Mouse (Mus musculus) kidney, embryonic 15.5 days (tissue): Measurements from ENCODE around the gene Ddias. TPM values are rescaled to one million over a fixed set of nuclear protein-coding genes. Genes with fewer than 3 reads are reported as not detected.

ENCODE experiments used
- ATAC-seq: fragments of 200-750 bp; cut with Nextera tagmentation; replicated peaks from 2 replicates; pipeline ENCODE4 v1.8.0; 2017; ENCODE audit warnings: moderate TSS enrichment; ENCODE audit not compliant: low FRiP score
- H3K27ac ChIP-seq: fragments of 300-500 bp; sonication (generic); 2 replicates; pipeline ENCODE4 v1.5.1; 2015; ENCODE audit warnings: mild to moderate bottlenecking, inconsistent platforms
- H3K27me3 ChIP-seq: fragments of 300-500 bp; sonication (generic); 2 replicates; pipeline ENCODE4 v1.6.1; 2015; ENCODE audit warnings: inconsistent platforms
- H3K36me3 ChIP-seq: fragments of 300-500 bp; sonication (generic); 2 replicates; pipeline ENCODE4 v1.6.1; 2015; ENCODE audit warnings: inconsistent platforms
- H3K4me1 ChIP-seq: fragments of 300-500 bp; sonication (generic); 2 replicates; pipeline ENCODE4 v1.6.1; 2015; ENCODE audit warnings: inconsistent platforms
- H3K4me2 ChIP-seq: fragments of 300-500 bp; sonication (generic); 2 replicates; pipeline ENCODE4 v1.6.1; 2015; ENCODE audit warnings: moderate library complexity, mild to moderate bottlenecking, inconsistent platforms
- H3K4me3 ChIP-seq: fragments of 300-500 bp; sonication (generic); replicated peaks from 2 replicates; pipeline ENCODE4 v1.5.1; 2015; ENCODE audit warnings: mild to moderate bottlenecking, inconsistent platforms
- H3K9ac ChIP-seq: fragments of 300-500 bp; sonication (generic); 2 replicates; pipeline ENCODE4 v1.6.1; 2015; ENCODE audit warnings: mild to moderate bottlenecking, inconsistent platforms
- H3K9me3 ChIP-seq: fragments of 300-500 bp; sonication (generic); replicated peaks from 2 replicates; pipeline ENCODE4 v1.6.1; 2016; ENCODE audit warnings: inconsistent platforms
- WGBS: fragments of 180-500 bp; shearing (Covaris S2); methylation state at CpG from one replicate; pipeline ENCODE4 v1.1.7; 2015; ENCODE audit warnings: mixed read lengths; 5-methylcytosine and 5-hydroxymethylcytosine counted together
- polyA plus RNA-seq: library from polyadenylated mRNA; unstranded; fragments of >200 nt; fragmentation: Nextera tagmentation; extraction: Ambion mirVana; gene quantifications from 2 replicates; pipeline ENCODE4 v1.2.1, GENCODE M21; 2015

The Ddias gene
- polyA plus RNA-seq, 1 experiment from 2014 or later: 12.2 TPM

GRCm38 (mm10) chr7:92884998-92885660 is 11.1 kb upstream of the Ddias start:
- Histone ChIP-seq H3K9me3 (no peaks in the 10 kb centered on the region), H3K27me3 (no peaks in the 10 kb centered on the region), H3K4me3 (no peak overlapping the region), H3K9ac (no peak overlapping the region), H3K36me3 (no peaks in the 10 kb centered on the region), H3K27ac (no peak overlapping the region), H3K4me1 (no peaks in the 10 kb centered on the region), H3K4me2 (no peak overlapping the region)
- WGBS: 74% methylated on average over 6 of the region's 6 CpGs
- ATAC-seq: no peak

- 0 out of 2 replicates have a peak, but pooled peaks have one; percentile 26 for ATAC-seq
- Histone ChIP-seq H3K27me3 (no peaks in the 10 kb centered on the region), H3K27ac (no peak overlapping the region), H3K4me1 (no peaks in the 10 kb centered on the region), H3K4me3 (no peak overlapping the region), H3K36me3 (no peaks in the 10 kb centered on the region), H3K9ac (no peak overlapping the region), H3K9me3 (no peaks in the 10 kb centered on the region), H3K4me2 (no peak overlapping the region)
- WGBS: 90% methylated on average over 9 of the region's 9 CpGs
Observed at GRCm38 (mm10) chr7:92883850-92884716, 10.0 kb upstream of the Ddias start.

- no peak for ATAC-seq
- Histone ChIP-seq H3K9ac (no peak overlapping the region), H3K36me3 (no peaks in the 10 kb centered on the region), H3K4me2 (no peak overlapping the region), H3K9me3 (no peaks in the 10 kb centered on the region), H3K4me3 (no peak overlapping the region), H3K4me1 (peaks cover 20% of the 10 kb centered on the region), H3K27ac (no peak overlapping the region), H3K27me3 (no peaks in the 10 kb centered on the region)
- 75% methylated on average over 7 of the region's 7 CpGs for WGBS
Observed at GRCm38 (mm10) chr7:92878575-92879285, 4.7 kb upstream of the Ddias start.

GRCm38 (mm10) chr7:92876538-92876937 is 2.5 kb upstream of the Ddias start:
- no peak for ATAC-seq
- Histone ChIP-seq H3K9ac (peak overlapping the region; percentile 29; the same call in 1 of the 2 replicates), H3K4me3 (peak overlapping the region; percentile 74), H3K9me3 (no peaks in the 10 kb centered on the region), H3K4me2 (peak overlapping the region; percentile 85), H3K4me1 (peaks cover 26% of the 10 kb centered on the region), H3K27ac (peak overlapping the region; percentile 99), H3K36me3 (no peaks in the 10 kb centered on the region), H3K27me3 (no peaks in the 10 kb centered on the region)
- WGBS: 10% methylated on average over 7 of the region's 7 CpGs

- no peak for ATAC-seq
- H3K4me2 ChIP-seq: peak overlapping the region; percentile 85
- H3K4me1 ChIP-seq: peaks cover 26% of the 10 kb centered on the region
- 22% methylated on average over 3 of the region's 3 CpGs for WGBS
- no peaks in the 10 kb centered on the region for H3K9me3 ChIP-seq
- H3K9ac ChIP-seq: peak overlapping the region; percentile 2; the same call in 1 of the 2 replicates
- H3K4me3 ChIP-seq: peak overlapping the region; percentile 74
- H3K27me3 ChIP-seq: no peaks in the 10 kb centered on the region
- peak overlapping the region; percentile 99 for H3K27ac ChIP-seq
- H3K36me3 ChIP-seq: no peaks in the 10 kb centered on the region
Observed at GRCm38 (mm10) chr7:92876066-92876465, 2.0 kb upstream of the Ddias start.

GRCm38 (mm10) chr7:92874761-92875408 is 838 bp upstream of the Ddias start:
- H3K9me3 ChIP-seq: no peaks in the 10 kb centered on the region
- peak overlapping the region; percentile 74 for H3K4me3 ChIP-seq
- ATAC-seq: peak; percentile 93
- H3K36me3 ChIP-seq: no peaks in the 10 kb centered on the region
- H3K27me3 ChIP-seq: no peaks in the 10 kb centered on the region
- H3K9ac ChIP-seq: peak overlapping the region; percentile 70
- H3K4me2 ChIP-seq: peak overlapping the region; percentile 85
- H3K4me1 ChIP-seq: peaks cover 26% of the 10 kb centered on the region
- whole genome bisulfite sequencing: 0% methylated on average over 29 of the region's 29 CpGs
- peak overlapping the region; percentile 99 for H3K27ac ChIP-seq

- H3K4me2 ChIP-seq: no peak overlapping the region
- ATAC-seq: no peak
- WGBS: 89% methylated on average over 4 of the region's 4 CpGs
Observed at GRCm38 (mm10) chr7:92871596-92871995, 2.5 kb downstream of the Ddias start.

GRCm38 (mm10) chr7:92870161-92870560 is 3.9 kb downstream of the Ddias start:
- Histone ChIP-seq H3K36me3 (no peaks in the 10 kb centered on the region), H3K4me2 (no peak overlapping the region), H3K27me3 (no peaks in the 10 kb centered on the region), H3K9me3 (no peaks in the 10 kb centered on the region), H3K9ac (no peak overlapping the region), H3K4me3 (no peak overlapping the region), H3K4me1 (peaks cover 7% of the 10 kb centered on the region), H3K27ac (no peak overlapping the region)
- 73% methylated on average over 3 of the region's 3 CpGs for WGBS
- ATAC-seq: no peak

More at GRCm38 (mm10) chr7:92871596-92871995, 2.5 kb downstream of the Ddias start:
- no peak overlapping the region for H3K4me3 ChIP-seq
- H3K36me3 ChIP-seq: no peaks in the 10 kb centered on the region
- H3K4me1 ChIP-seq: peaks cover 15% of the 10 kb centered on the region
- no peak overlapping the region for H3K27ac ChIP-seq
- H3K27me3 ChIP-seq: no peaks in the 10 kb centered on the region
- no peaks in the 10 kb centered on the region for H3K9me3 ChIP-seq
- H3K9ac ChIP-seq: no peak overlapping the region

- peaks cover 10% of the 10 kb centered on the region; the same call in 1 of the 2 replicates for H3K36me3 ChIP-seq
- no peak overlapping the region for H3K4me2 ChIP-seq
- H3K4me1 ChIP-seq: no peaks in the 10 kb centered on the region
- WGBS: 28% methylated on average over 2 of the region's 2 CpGs
- no peak for ATAC-seq
- no peak overlapping the region for H3K4me3 ChIP-seq
- no peak overlapping the region for H3K27ac ChIP-seq
- H3K9me3 ChIP-seq: no peaks in the 10 kb centered on the region
- H3K27me3 ChIP-seq: no peaks in the 10 kb centered on the region
- no peak overlapping the region for H3K9ac ChIP-seq
Observed at GRCm38 (mm10) chr7:92866526-92866925, 7.5 kb downstream of the Ddias start.

- no peak overlapping the region for H3K9ac ChIP-seq
- H3K4me3 ChIP-seq: no peak overlapping the region
- WGBS: 77% methylated on average over 3 of the region's 3 CpGs
- no peaks in the 10 kb centered on the region for H3K4me1 ChIP-seq
- H3K36me3 ChIP-seq: no peaks in the 10 kb centered on the region
- no peak overlapping the region for H3K4me2 ChIP-seq
- no peaks in the 10 kb centered on the region for H3K9me3 ChIP-seq
- ATAC-seq: no peak
- no peaks in the 10 kb centered on the region for H3K27me3 ChIP-seq
- no peak overlapping the region for H3K27ac ChIP-seq
Observed at GRCm38 (mm10) chr7:92848246-92848645, 25.8 kb downstream of the Ddias start.

GRCm38 (mm10) chr7:92842254-92842653 is 31.8 kb downstream of the Ddias start:
- Histone ChIP-seq H3K36me3 (no peaks in the 10 kb centered on the region), H3K27me3 (no peaks in the 10 kb centered on the region), H3K9me3 (no peaks in the 10 kb centered on the region), H3K4me3 (no peak overlapping the region), H3K27ac (no peak overlapping the region), H3K9ac (no peak overlapping the region), H3K4me1 (no peaks in the 10 kb centered on the region), H3K4me2 (no peak overlapping the region)
- ATAC-seq: no peak
- 81% methylated on average over 2 of the region's 2 CpGs for WGBS
